Mouse (Mus musculus) thymus, postnatal 25 days (tissue): ENCODE data around the gene Nab2.
"Not testable (repeated sequence)": the region's sequence is repeated elsewhere in the genome, so short reads cannot be mapped to it uniquely, and the experiment has no call there.

Experiments
- DNase-seq: peaks from one replicate; pipeline ENCODE4 v3.0.0; 2022

Gene Nab2

DNA sequence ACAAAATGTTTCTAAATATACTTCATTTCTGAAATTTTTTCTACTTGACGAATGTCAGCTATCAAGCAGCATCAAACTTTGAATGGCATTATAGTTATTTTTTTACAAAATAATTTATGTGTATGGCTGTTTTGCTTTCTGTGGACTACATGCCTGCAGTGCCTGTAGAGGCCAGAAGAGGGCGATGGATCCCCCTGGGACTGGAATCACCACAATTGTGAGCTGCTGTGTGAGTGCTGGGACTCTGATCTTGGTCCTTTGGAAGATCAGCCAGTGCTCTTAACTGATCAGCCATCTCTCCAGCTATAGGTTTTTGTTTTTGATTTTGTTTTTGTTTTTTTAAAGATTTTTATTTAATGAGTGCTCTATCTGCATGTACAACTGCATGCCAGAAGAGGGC is 2.9 kb upstream of the Nab2 start:
- DNase-seq: peak; percentile 54

DNA sequence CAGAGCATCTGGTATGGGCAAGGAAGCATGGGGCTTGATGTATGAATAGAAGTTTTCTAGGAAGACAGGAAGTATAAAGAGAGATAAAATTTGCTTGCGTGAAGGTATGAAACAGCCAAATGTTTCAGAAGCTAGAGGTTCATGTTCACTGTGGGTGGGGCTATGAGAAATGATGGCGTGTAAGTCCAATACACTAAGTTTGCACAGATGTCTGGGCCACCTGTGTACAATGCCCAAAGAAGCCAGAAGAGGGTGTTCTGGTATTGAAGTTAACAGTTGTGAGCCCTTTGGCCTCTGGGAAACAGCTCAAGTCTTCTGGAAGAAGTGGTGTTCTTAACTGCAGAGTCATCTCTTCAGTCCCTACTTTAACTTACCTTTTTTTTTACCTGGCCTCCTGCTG is 1.8 kb upstream of the Nab2 start:
- DNase-seq: no peak

DNA sequence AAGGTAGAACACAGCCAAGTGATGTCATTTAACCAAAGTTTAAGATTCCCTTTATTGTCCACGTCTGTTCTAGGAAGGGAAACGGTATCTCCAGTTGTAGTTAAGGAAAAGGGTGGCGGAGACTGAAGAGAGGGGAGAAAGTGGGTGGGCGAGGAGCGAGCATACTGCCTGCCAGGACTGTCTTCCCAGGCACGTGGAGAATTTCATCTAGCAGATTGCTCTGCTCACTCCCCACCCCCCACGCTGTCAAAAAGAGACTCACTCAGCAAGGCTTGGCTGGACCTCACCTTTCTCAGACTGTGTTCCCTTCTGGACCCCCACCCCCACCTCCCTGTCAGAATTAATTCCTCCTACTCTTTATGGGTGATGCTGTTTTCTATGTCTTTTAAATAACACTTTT is 802 bp upstream of the Nab2 start:
- DNase-seq: no peak

DNA sequence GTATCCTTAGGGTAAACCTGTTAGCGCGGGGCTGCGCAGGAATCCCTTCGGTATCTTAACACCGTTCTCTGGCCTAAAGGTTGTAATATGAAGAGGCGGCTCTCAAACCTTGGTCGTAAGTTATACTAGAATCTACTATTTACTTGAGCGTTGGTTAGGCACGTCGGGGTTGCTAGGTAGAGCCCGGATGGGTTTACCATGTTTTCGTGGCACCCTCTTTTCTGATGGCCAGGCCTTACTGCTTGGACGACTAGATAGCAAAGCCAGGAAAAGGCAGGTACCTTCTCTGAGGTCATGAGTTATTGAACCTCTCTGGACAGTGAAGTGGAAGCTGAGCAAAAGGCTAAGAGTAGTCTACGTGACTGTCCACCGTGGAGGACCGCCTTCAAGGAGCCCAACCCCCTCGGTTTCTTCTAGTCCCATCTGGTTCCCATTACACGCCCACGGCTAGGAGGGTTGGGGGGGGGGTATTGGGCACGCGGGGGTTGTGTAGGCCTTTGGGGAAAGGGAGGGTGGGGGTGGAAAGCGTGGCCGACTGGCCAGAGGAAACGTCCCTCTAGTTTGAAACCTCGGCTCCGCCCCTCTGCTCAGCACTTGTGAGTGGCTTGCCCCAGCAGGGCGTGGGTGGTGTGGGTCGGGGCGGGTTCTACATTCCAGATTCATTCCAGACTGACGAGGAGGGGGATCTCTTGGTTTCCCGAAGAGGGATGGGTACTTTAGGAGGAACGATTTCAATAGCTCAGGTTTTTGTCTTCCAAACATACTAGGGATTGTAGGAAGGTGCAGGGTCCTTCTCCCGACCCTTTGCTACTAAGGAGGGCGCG is 887 bp downstream of the Nab2 start:
- peak; percentile 34 for DNase-seq

DNA sequence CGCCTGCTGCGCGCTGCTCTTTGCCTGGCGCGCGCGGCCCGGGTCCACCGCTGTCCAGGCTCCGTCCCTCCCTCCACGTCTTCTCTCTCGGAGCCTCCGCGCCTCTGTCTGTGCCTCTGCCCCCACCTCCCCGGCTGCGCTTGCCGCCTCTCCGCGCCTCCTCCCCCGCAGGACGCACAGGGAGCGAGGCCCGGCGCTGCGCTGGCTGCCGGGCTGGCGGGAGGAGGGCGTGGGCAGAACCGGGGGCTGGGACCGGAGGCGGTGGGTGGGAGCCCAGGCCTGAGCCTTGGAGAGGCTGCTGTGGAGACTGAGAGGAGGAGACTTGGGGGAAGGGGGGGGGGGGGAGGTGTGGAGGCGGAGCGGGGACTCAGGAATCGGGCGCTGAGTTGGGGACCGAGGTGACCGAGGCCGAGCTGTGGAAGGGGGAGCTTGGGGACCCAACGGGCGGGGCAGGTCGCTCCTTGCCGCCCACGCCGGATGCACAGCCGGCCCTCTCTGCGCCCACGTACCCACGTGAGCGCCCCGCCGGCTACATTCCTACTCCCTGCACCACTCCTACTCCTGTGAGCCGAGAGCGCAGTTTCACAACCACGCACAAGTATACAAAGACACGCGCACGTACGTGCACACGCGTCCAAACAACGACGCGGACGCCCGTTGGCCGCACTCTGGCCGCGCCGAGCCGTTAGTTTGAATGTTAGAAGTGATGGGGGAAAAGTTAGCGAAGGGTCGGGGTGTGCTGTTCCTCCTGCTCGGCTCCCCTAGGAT is 1.7 kb downstream of the Nab2 start, which contains the start of gene Nemp1:
TSS of gene Nemp1 (plus strand) at position 401 of the 768 bp plus-strand sequence.
- peak; percentile 73 for DNase-seq

DNA sequence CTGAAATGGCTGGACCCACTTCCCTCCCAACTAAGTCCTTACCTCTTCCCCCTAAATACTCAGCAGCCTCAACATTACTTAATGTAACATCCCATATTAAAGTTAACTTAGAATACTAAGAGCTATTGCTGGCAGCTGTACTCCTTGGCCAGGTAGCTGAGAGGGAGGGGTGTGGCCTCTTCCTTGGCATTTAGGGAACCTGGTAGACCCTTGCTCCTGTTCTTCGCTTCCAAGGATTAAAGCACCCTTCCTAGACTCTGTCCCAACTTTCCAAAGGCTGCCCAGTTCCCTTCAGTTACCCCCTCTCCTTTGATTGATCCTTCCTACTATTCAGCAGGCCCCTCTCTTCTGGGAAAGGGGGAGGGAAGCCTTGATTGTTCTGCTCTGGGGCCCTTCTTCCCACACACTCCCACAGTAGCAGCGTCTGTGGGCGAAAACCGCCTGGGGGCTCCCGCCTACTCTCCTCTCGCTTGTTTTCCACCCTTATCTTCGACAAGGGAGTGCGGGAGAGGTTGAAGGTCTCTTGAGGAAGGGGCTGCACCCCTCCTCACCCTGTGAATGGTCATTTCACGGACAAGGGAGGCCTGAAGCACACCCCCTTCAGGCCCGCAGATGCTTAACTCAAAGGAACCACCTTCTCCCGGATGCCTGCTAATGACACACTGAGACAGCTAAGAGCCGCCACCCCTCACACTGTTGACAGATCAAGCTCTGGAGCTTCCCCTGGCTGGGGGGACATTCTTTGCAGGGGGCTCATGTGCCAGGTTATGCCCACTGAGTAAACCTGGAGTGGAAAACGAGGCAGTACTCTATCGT is 2.8 kb downstream of the Nab2 start:
- peak; percentile 42 for DNase-seq

DNA sequence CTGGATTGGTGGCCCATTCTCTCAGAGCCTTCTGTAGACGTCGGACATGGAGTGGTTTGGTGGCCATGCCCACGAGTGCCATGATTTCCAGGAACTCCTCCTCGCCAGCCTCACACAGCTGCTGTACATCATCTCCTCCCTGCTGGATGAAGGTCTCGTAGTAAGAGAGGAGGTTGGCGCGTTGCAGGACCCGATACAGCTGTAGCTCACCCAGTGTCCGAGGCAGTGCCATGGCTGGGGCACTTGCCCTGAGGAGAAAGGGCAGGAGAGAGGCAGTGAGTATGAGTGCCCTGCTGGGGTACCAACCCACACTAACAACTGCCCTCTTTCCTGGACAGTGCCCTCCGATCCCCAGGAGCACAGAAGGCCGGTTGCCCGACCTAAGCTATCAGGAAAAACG is 3.5 kb downstream of the Nab2 start:
- no peak for DNase-seq

DNA sequence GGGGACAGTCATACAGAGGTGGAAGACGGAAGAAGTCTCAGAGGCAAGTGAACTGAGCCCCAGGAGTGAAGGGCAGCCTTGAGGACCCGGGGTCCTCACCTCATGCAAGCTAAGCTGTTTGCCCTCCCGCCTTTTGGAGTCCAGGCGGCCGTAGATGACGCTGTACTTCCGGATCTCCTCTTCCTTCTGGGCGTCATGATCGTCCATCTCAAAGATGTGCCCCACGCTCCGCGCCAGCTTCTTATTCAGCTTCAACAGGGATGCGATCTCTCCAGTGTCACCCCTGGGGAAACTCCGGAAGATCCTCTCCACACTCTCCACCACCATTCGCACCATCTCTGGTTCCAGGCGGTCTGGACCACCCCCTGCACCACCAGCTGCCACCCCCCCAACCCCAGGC is 4.2 kb downstream of the Nab2 start:
- no peak for DNase-seq

DNA sequence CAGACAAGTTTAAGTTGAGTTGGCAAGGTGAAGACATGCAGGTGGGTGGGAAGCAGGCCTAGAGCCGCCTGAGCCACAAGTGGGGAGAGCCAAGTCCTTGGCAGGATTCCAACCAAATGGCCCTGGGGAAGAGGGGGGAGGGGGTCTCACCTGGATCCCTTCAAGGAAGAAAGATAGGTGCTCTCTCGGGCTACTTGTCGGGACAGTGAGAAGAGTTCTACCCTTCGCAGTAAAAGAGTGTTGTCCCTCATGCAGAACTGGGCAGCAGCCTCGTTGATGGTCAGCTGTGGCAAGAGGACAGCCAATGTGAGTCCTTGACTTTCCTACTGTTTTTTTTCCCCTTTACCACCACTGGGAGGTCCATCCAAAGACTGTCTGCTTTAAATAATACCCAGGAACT is 4.8 kb downstream of the Nab2 start:
- DNase-seq: no peak

DNA sequence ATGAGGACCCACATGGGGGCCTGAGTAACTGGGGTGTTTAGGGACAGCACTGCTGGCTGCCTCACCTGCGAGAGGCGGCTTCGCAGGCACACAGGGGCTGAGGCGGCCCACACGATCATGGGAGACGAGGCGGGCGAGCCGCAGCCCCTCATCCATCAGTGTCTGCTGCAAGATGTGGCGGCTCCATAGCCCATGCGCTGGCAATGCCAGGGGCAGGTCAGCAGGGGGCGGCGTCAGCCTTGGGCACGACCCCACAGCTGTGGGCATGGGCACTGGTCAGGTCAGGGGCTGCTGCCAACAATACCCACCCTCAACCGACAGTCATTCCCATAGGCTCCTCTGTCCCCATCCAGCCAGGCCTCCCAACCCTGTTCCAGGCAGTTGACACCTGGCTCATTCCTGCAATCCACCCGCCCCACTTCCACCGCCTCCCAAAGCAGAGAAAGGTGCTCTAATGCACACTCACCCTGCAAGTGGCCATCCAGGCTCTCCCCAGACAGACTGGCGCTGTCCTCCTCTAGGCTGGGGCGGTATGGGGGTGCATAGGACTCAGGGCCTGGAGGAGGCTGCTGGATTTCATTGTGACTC is 5.6 kb downstream of the Nab2 start:
- DNase-seq: peak; percentile 68

DNA sequence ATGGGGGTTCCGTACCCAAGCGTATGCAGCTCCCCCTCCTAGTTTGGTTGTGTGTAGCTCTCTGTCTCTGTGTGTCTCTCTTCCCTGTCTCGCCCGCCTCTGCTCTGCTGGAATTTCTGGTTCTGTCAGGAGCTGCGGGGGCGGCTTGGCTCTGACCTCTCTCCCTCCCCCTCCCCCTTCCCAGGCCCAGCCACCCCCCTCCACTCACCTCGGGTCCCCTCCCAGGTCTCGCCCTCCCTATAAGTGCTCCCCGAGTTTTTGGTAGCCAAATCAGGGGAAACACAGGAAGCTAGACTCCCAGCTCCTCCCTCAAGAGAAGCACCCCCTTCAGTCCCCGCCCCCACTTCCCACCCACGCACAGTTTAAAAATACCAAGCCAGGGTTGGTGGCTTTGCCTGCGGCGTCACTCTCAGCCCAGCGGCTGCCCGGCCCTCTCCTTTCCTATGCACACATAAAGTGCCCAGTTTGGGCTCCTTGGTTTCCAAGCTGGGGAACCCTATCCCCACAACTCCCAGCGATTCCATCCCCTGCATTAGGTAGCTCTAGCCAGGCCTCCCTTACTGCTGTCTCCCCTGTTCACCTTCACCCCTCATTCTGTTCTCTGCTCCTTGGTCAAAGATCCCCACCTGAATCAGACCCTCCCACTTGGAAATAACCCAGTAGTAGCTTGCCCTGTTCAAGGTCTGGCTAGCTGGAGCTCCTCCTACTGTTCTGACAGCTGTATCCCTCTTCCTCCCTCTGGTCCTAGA is 6.3 kb downstream of the Nab2 start:
- peak; percentile 67 for DNase-seq

DNA sequence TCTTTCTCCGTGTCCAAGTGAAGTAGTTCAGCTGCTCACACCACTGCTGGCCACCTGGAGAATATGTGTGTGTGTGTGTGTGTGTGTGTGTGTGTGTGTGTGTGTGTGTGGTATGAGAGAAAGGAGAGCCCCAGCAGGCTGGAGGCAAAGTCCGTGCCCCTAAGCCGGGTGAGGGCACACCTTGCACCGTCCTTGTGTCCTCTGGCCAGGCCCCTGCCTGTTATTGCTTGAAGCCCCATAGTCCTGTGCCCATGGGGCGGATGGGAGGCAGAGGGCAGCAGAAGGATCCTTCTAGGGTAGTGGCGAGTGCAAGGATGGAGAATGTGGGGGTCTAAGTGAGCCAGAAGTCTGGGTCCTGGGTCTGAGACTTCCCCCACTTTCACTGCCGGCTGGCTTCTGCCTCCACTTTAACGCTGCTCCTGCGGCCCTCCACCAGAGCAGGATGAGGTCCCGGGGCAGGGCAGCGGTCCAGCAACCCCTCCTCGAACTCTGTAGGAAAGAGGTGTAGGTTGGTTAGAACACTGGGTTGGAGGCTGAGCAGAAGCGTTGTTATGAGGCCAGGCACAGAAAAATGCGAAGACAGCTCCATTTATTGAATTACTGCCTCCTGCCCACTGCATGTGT is 7.0 kb downstream of the Nab2 start:
- no peak for DNase-seq

DNA sequence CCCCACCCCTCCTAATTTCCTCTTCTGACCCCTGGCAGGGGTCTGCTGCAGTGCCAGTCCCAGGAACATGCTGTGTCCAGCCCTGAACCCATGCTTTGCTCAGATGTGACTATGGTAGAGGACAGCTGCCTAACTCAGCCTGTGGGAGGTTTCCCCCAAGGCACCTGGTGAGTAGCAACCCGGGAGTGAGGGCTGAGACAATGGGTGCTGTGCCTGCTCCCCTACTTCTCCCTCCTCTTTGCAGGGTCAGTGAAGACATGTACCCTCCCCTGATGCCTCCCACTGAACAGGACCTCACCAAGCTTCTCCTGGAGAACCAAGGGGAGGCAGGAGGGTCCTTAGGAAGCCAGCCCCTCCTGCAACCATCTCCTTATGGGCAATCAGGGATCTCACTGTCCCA is 8.8 kb downstream of the Nab2 start:
- no peak for DNase-seq

DNA sequence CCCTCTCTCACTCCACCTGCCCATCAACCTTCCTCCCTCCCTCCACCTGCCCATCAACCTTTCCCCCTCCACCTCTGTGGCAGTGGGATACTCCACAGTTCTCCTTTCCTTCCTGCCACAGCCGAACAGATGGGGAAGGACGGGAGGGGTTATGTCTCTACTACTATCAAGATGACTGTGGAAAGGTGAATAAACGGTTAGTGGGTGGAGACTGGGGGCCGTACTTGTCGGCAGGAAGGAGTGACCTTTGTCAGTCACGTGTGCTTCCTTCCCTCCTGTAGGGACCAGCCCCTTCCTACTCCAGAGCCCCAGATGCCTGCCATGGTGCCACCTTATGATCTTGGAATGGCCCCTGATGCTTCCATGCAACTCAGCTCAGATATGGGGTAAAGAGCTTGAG is 10.3 kb downstream of the Nab2 start:
- no peak for DNase-seq

DNA sequence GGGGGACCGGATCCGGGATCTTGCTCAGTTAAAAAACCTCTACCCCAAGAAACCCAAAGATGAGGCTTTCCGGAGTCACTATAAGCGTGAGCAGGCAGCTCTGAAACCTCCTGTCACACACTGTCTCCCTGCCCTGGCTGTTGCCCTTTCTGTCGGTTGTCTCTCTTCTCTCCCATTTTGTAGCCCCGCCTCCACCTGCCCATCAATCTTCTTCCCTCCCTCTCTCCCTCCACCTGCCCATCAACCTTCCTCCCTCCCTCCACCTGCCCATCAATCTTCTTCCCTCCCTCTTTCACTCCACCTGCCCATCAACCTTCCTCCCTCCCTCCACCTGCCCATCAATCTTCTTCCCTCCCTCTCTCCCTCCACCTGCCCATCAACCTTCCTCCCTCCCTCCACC is 10.8 kb downstream of the Nab2 start:
- not testable (repeated sequence) for DNase-seq

DNA sequence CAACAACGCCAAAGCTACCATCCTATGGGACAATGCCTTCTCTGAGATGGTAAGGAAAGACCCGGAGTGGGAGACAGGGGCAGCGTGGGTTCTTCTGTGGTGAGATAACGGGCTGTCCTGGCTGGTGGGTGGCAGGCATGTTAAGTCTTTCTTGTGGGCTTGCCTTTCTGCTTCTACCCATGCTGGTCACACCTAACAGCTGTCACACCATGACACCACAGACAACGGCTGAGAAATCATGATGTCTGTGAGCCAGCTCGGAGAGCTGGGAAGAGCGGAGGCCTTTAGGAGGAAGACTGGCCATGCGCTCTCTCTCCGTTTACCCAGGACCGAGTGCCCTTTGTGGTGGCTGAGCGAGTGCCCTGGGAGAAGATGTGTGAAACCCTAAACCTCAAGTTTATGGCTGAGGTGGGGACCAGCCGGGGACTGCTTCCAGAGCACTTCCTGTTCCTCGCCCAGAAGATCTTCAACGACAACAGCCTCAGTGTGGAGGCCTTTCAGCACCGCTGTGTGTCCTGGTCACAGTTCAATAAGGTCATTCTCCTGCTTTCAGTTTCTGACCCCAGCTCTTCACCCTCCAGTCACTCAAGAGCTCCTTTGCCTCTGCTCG is 13.3 kb downstream of the Nab2 start:
- no peak for DNase-seq

DNA sequence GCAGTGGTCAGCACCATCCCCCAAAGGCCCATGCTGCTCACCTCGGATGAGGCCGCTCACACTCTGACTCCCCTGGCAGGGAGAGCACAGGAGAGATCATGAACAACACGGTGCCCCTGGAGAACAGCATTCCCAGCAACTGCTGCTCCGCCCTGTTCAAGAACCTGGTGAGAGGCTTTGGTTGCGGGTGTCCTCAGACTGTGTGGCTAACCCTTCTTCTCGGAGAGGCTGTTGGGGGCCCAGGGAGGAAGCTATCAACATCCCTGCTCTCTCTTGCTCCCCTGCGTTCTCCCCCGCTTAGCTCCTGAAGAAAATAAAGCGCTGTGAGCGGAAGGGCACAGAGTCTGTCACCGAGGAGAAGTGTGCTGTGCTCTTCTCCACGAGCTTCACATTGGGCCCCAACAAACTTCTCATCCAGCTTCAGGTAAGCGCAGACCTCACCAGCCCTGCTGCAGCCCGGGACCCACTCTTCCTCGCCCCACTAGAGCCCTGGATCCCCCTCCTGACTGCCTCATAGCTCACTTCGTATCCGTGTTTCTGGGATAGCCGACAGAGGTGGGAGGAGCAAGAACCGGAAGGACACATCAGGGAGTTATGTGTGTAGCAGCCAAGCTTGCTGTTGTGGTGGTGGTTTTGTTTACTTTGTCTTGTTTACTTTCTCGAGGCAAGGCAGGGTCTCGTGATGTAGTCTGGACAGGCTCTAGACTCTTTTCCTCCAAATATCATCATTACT is 15.3 kb downstream of the Nab2 start:
- no peak for DNase-seq

DNA sequence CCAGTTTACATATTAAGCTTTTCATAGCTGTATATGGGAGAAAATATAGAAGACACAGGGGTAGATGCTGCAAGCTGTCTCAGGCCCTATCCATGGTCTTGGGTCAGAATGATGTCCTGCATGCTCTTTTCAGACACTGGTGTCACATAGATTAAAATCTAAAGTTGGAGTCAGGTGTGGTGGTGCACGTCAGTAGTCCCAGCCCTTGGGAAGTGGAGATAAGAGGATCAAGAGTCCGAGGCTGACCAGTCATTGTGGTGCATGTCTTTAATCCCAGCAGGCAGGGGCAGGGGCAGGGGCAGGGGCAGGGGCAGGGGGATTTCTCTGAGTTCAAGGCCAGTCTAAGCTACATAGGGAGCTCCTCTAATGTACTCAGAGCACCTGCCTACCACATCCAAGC is 22.6 kb downstream of the Nab2 start:
- no peak for DNase-seq

DNA sequence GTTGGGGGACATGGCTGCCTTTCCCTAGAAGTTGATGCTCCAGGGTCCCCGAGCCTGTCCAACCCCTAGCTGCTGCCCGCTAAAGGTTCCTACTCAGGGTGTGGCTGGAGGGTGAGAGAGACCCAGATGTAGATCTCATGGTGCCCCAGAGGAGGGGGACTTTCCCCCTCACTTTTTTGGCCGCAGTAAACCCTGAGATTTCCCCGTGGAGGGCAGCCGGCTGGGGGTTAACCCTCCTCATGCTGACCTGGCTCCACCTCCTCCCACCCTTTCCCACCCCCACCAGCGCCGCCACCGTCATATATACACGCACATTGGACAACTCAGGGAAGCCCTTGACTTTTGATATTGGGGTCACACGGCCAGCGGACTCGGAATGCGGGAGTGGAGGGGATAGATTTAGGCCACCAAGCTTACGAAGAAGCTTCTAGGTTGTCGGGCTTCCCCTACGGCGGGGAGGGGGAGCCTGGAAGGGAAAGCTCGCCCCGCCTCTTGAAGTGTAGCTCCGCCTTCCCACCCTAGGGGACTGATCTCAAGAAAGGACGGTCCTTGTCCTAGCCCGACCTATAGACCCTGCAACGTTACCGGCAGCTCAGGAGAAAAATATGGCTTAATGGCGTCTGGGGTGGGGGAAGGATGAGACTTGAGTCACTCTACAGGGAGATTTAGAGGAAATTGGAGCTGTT is 24.7 kb downstream of the Nab2 start:
- DNase-seq: peak; percentile 84
